Comparison of ENCODE assay signal across 8 mouse cellular contexts in the genomic region with DNA sequence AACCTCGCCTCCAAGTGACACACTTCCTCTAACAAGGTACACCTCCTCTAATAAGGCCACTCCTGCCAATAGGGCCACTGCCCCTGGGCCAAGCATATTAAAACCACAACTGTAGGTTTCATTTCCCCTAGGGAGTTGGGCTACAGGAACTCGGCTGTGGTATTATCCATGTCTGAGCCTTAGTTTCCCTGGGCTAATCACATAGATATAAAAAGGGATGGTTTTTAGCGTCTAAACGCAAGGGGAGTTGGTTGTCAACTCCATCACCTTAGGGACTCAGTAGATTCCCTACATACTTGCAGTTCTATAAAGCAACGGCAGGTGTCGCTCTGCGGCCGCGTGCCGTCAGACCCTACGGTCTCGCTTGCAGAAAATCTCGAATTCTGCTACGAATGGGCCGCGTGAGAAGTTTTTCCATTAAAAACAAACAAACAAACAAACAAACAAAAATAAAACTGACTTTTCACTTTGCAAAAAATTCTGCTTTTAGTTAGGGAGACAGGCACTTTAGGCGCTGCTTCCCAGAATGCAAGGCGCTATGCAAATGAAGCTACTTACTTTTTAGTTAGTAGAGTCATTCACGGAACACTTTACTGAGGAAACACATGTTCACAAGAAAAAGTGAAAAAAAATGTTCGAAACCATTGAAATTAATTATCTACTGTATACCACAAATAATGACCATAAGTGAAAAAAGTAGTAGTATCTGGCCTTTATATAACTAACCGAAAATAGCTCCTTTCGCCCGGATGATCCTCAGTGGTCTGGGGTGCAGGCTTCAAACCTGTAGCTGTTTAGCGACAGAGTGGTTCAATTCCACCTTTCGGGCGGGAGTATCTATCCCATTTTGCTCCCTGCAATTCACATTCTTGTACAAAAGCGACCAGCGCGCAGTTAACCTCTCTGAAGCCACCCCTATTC. TPM values are rescaled to one million over a fixed set of nuclear protein-coding genes. Genes with fewer than 3 reads are reported as not detected.
DNase-seq lines count a peak whose midpoint lies in the region; ATAC-seq lines count a peak whose summit lies in the region.

No protein-coding gene starts in this region.

- H3K9ac ChIP-seq in embryonic facial prominence, embryonic 14.5 days (ENCODE audit: low read depth, low read length), result peak overlapping the region; percentile 56
- peak overlapping the region; percentile 58; the same call in 1 of the 2 replicates for H3K9ac ChIP-seq in heart, embryonic 11.5 days (ENCODE audit: low read depth, low read length)
- 0 out of 2 replicates have a peak overlapping the region, but pooled peaks have one; percentile 21 for H3K9ac ChIP-seq in kidney, embryonic 15.5 days
- H3K9ac ChIP-seq in liver, embryonic 13.5 days, result 0 out of 2 replicates have a peak overlapping the region, but pooled peaks have one; percentile 36

- H3K36me3 ChIP-seq in embryonic facial prominence, embryonic 14.5 days (ENCODE audit: control insufficient read depth, insufficient read depth, low read length), result no peaks in the 10 kb centered on the region
- H3K36me3 ChIP-seq in heart, embryonic 11.5 days (ENCODE audit: control insufficient read depth, insufficient read depth, low read length), result no peaks in the 10 kb centered on the region
- no peaks in the 10 kb centered on the region for H3K36me3 ChIP-seq in kidney, embryonic 15.5 days
- no peaks in the 10 kb centered on the region for H3K36me3 ChIP-seq in liver, embryonic 13.5 days
- no peaks in the 10 kb centered on the region; the same call in 1 of the 2 replicates for H3K36me3 ChIP-seq in splenic B cell, adult 2 months (ENCODE audit: control insufficient read depth, insufficient read depth, low read length, poor library complexity, severe bottlenecking)

- peak; percentile 84 for ATAC-seq in embryonic facial prominence, embryonic 14.5 days (ENCODE audit: low read depth)
- ATAC-seq in heart, embryonic 11.5 days (replicated peaks; ENCODE audit: insufficient number of reproducible peaks, low FRiP score, low TSS enrichment), result peak; percentile 58; the same call in 1 of the 2 replicates
- peak; percentile 81 for ATAC-seq in kidney, embryonic 15.5 days (replicated peaks; ENCODE audit: low FRiP score)
- ATAC-seq in liver, embryonic 13.5 days (ENCODE audit: low read depth), result peak; percentile 85

- no peaks in the 10 kb centered on the region for H3K9me3 ChIP-seq in embryonic facial prominence, embryonic 14.5 days (ENCODE audit: control insufficient read depth, low read length)
- H3K9me3 ChIP-seq in heart, embryonic 11.5 days (replicated peaks; ENCODE audit: control insufficient read depth, low read length), result no peaks in the 10 kb centered on the region
- no peaks in the 10 kb centered on the region for H3K9me3 ChIP-seq in kidney, embryonic 15.5 days (replicated peaks)
- no peaks in the 10 kb centered on the region for H3K9me3 ChIP-seq in liver, embryonic 13.5 days (replicated peaks)

- H3K4me3 ChIP-seq in embryonic facial prominence, embryonic 14.5 days (ENCODE audit: low read depth, low read length), result peak overlapping the region; percentile 48
- peak overlapping the region; percentile 44 for H3K4me3 ChIP-seq in heart, embryonic 11.5 days (ENCODE audit: low read depth, low read length)
- peak overlapping the region; percentile 56 for H3K4me3 ChIP-seq in kidney, embryonic 15.5 days (replicated peaks)
- H3K4me3 ChIP-seq in liver, embryonic 13.5 days (replicated peaks), result peak overlapping the region; percentile 50

- no peak overlapping the region for H3K27ac ChIP-seq in embryonic facial prominence, embryonic 14.5 days (replicated peaks; ENCODE audit: low read depth, low read length)
- no peak overlapping the region; the same call in 1 of the 2 replicates for H3K27ac ChIP-seq in heart, embryonic 11.5 days (ENCODE audit: low read depth, low read length)
- H3K27ac ChIP-seq in kidney, embryonic 15.5 days, result no peak overlapping the region
- H3K27ac ChIP-seq in liver, embryonic 13.5 days, result no peak overlapping the region

- peak; percentile 90 for DNase-seq in CD4-positive helper T cell, adult 2 months (ENCODE audit: low read depth, low spot score)
- peak; percentile 69 for DNase-seq in adrenal gland, postnatal 25 days
- DNase-seq in embryonic facial prominence, embryonic 14.5 days (ENCODE audit: low spot score), result peak; percentile 92
- DNase-seq in liver, embryonic 13.5 days, result peak; percentile 43
- DNase-seq in natural killer cell, adult 2 months (ENCODE audit: low spot score in 2 of 2), result peak; percentile 77 to 85
- DNase-seq in splenic B cell, adult 2 months (ENCODE audit: low read depth, low spot score), result peak; percentile 93

- H3K27me3 ChIP-seq in embryonic facial prominence, embryonic 14.5 days (replicated peaks; ENCODE audit: control insufficient read depth, insufficient read depth, low read length), result peaks cover 44% of the 10 kb centered on the region
- peaks cover 38% of the 10 kb centered on the region for H3K27me3 ChIP-seq in heart, embryonic 11.5 days (ENCODE audit: control insufficient read depth, insufficient read depth, low read length)
- peaks cover 46% of the 10 kb centered on the region for H3K27me3 ChIP-seq in kidney, embryonic 15.5 days
- H3K27me3 ChIP-seq in liver, embryonic 13.5 days, result peaks cover 46% of the 10 kb centered on the region
- H3K27me3 ChIP-seq in splenic B cell, adult 2 months (ENCODE audit: control insufficient read depth, insufficient read depth, low read length, poor library complexity, severe bottlenecking), result 0 out of 2 replicates have a peak, but pooled peaks cover 2% of the 10 kb centered on the region

- peaks cover 3% of the 10 kb centered on the region for H3K4me1 ChIP-seq in embryonic facial prominence, embryonic 14.5 days (ENCODE audit: control insufficient read depth, insufficient read depth, low read length)
- peaks cover 25% of the 10 kb centered on the region for H3K4me1 ChIP-seq in heart, embryonic 11.5 days (ENCODE audit: control insufficient read depth, insufficient read depth, low read length)
- H3K4me1 ChIP-seq in kidney, embryonic 15.5 days, result peaks cover 38% of the 10 kb centered on the region
- H3K4me1 ChIP-seq in liver, embryonic 13.5 days (replicated peaks), result peaks cover 28% of the 10 kb centered on the region

- H3K4me2 ChIP-seq in embryonic facial prominence, embryonic 14.5 days (ENCODE audit: low read depth, low read length), result peak overlapping the region; percentile 54
- peak overlapping the region; percentile 52 for H3K4me2 ChIP-seq in heart, embryonic 11.5 days
- H3K4me2 ChIP-seq in kidney, embryonic 15.5 days, result peak overlapping the region; percentile 58
- peak overlapping the region; percentile 35 for H3K4me2 ChIP-seq in liver, embryonic 13.5 days

- 0% methylated on average over 29 of the region's 29 CpGs for WGBS in embryonic facial prominence, embryonic 14.5 days
- under 1% methylated on average over 29 of the region's 29 CpGs for WGBS in heart, embryonic 11.5 days (ENCODE audit: insufficient replicate concordance)
- WGBS in kidney, embryonic 15.5 days, result under 1% methylated on average over 29 of the region's 29 CpGs
- under 1% methylated on average over 29 of the region's 29 CpGs for WGBS in liver, embryonic 13.5 days (ENCODE audit: insufficient replicate concordance)

RNA-seq across cellular contexts. Expression of a gene that starts 9.1 kb away (rescaled TPM):
- 1.0 and 1.3 TPM in 2 replicates for total RNA-seq in adrenal gland, postnatal 25 days (2021)
- polyA plus RNA-seq in embryonic facial prominence, embryonic 14.5 days (2014; fragmentation: Nextera tagmentation; extraction: Ambion mirVana), result 0.15 and 0.28 TPM in 2 replicates
- 0.11 and 0.17 TPM in 2 replicates for polyA plus RNA-seq in heart, embryonic 11.5 days (2014; fragmentation: Nextera tagmentation; extraction: Ambion mirVana)
- 0.09 and 0.26 TPM in 2 replicates for polyA plus RNA-seq in kidney, embryonic 15.5 days (2015; fragmentation: Nextera tagmentation; extraction: Ambion mirVana)
- polyA plus RNA-seq in liver, embryonic 13.5 days (2015; fragmentation: Nextera tagmentation; extraction: Ambion mirVana), result 0.03 TPM in 1 of 2 replicates, not detected in the other

RNA-seq across cellular contexts. Expression of a gene that starts 18.3 kb away (rescaled TPM):
- total RNA-seq in adrenal gland, postnatal 25 days (2021), result 2.5 and 5.3 TPM in 2 replicates
- 53.7 and 57.0 TPM in 2 replicates for polyA plus RNA-seq in embryonic facial prominence, embryonic 14.5 days (2014; fragmentation: Nextera tagmentation; extraction: Ambion mirVana)
- polyA plus RNA-seq in heart, embryonic 11.5 days (2014; fragmentation: Nextera tagmentation; extraction: Ambion mirVana), result 25.3 and 31.2 TPM in 2 replicates
- polyA plus RNA-seq in kidney, embryonic 15.5 days (2015; fragmentation: Nextera tagmentation; extraction: Ambion mirVana), result 8.3 and 9.2 TPM in 2 replicates
- polyA plus RNA-seq in liver, embryonic 13.5 days (2015; fragmentation: Nextera tagmentation; extraction: Ambion mirVana), result 4.0 and 4.1 TPM in 2 replicates

RNA-seq across cellular contexts. Expression of a gene that starts 20.9 kb away (rescaled TPM):
- not detected in 2 replicates for total RNA-seq in adrenal gland, postnatal 25 days (2021)
- 0.49 TPM in 1 of 2 replicates, not detected in the other for polyA plus RNA-seq in embryonic facial prominence, embryonic 14.5 days (2014; fragmentation: Nextera tagmentation; extraction: Ambion mirVana)
- polyA plus RNA-seq in heart, embryonic 11.5 days (2014; fragmentation: Nextera tagmentation; extraction: Ambion mirVana), result 0.34 TPM in 1 of 2 replicates, not detected in the other
- polyA plus RNA-seq in kidney, embryonic 15.5 days (2015; fragmentation: Nextera tagmentation; extraction: Ambion mirVana), result 0.13 TPM in 1 of 2 replicates, not detected in the other
- polyA plus RNA-seq in liver, embryonic 13.5 days (2015; fragmentation: Nextera tagmentation; extraction: Ambion mirVana), result not detected in 2 replicates

RNA-seq across cellular contexts. Expression of a gene that starts 29.1 kb away (rescaled TPM):
- total RNA-seq in adrenal gland, postnatal 25 days (2021), result 47.4 and 61.4 TPM in 2 replicates
- polyA plus RNA-seq in embryonic facial prominence, embryonic 14.5 days (2014; fragmentation: Nextera tagmentation; extraction: Ambion mirVana), result 70.0 and 70.7 TPM in 2 replicates
- polyA plus RNA-seq in heart, embryonic 11.5 days (2014; fragmentation: Nextera tagmentation; extraction: Ambion mirVana), result 61.9 and 102 TPM in 2 replicates
- polyA plus RNA-seq in kidney, embryonic 15.5 days (2015; fragmentation: Nextera tagmentation; extraction: Ambion mirVana), result 87.4 and 89.8 TPM in 2 replicates
- polyA plus RNA-seq in liver, embryonic 13.5 days (2015; fragmentation: Nextera tagmentation; extraction: Ambion mirVana), result 45.6 and 46.7 TPM in 2 replicates

RNA-seq across cellular contexts. Expression of a gene that starts 43.8 kb away (rescaled TPM):
- 44.5 and 45.8 TPM in 2 replicates for total RNA-seq in adrenal gland, postnatal 25 days (2021)
- polyA plus RNA-seq in embryonic facial prominence, embryonic 14.5 days (2014; fragmentation: Nextera tagmentation; extraction: Ambion mirVana), result 64.0 and 75.1 TPM in 2 replicates
- 72.5 and 74.5 TPM in 2 replicates for polyA plus RNA-seq in heart, embryonic 11.5 days (2014; fragmentation: Nextera tagmentation; extraction: Ambion mirVana)
- polyA plus RNA-seq in kidney, embryonic 15.5 days (2015; fragmentation: Nextera tagmentation; extraction: Ambion mirVana), result 85.7 and 87.2 TPM in 2 replicates
- 19.1 and 21.0 TPM in 2 replicates for polyA plus RNA-seq in liver, embryonic 13.5 days (2015; fragmentation: Nextera tagmentation; extraction: Ambion mirVana)

Comparison
In these comparisons a context has a peak if more than half of its experiments do, and no peak if none do; other contexts are left out.
1. DNase-seq: peak in every context shown above with its lines; median percentile 93 in splenic B cell, adult 2 months; 92 in embryonic facial prominence, embryonic 14.5 days; 90 in CD4-positive helper T cell, adult 2 months; 81 in natural killer cell, adult 2 months; 69 in adrenal gland, postnatal 25 days; 43 in liver, embryonic 13.5 days.